Mouse (Mus musculus) ES-Bruce4 (cell line): Measurements from ENCODE around the gene Nacc2. TPM values are rescaled to one million over a fixed set of nuclear protein-coding genes. Genes with fewer than 3 reads are reported as not detected.

Experiments
- H3K27ac ChIP-seq: 2 replicates; pipeline ENCODE4 v1.5.1; 2012; ENCODE audit warnings: low read length, inconsistent platforms; ENCODE audit not compliant: insufficient read depth
- H3K27me3 ChIP-seq: 2 replicates; pipeline ENCODE4 v1.6.1; 2012; ENCODE audit warnings: mild to moderate bottlenecking, low read length, inconsistent platforms; ENCODE audit not compliant: control insufficient read depth, poor library complexity, insufficient read depth, severe bottlenecking
- H3K36me3 ChIP-seq: 2 replicates; pipeline ENCODE4 v1.6.1; 2012; ENCODE audit warnings: inconsistent platforms, mild to moderate bottlenecking, low read length, moderate library complexity; ENCODE audit not compliant: control insufficient read depth, poor library complexity, insufficient read depth, severe bottlenecking
- H3K4me1 ChIP-seq: one replicate; pipeline ENCODE4 v1.8.1; 2011; ENCODE audit warnings: low read length; ENCODE audit not compliant: control insufficient read depth, insufficient read depth
- H3K4me3 ChIP-seq: 2 replicates; pipeline ENCODE4 v1.5.1; 2011; ENCODE audit warnings: low read depth, mild to moderate bottlenecking, low read length
- H3K9ac ChIP-seq: 2 replicates; pipeline ENCODE4 v1.6.1; 2012; ENCODE audit warnings: low read depth, mild to moderate bottlenecking, inconsistent platforms; ENCODE audit not compliant: poor library complexity, severe bottlenecking
- H3K9me3 ChIP-seq: replicated peaks from 2 replicates; pipeline ENCODE4 v1.6.1; 2012; ENCODE audit warnings: mild to moderate bottlenecking, low read length, inconsistent platforms; ENCODE audit not compliant: control insufficient read depth, poor library complexity, insufficient read depth, severe bottlenecking
- CTCF ChIP-seq: IDR thresholded peaks from one replicate; pipeline ENCODE4 v1.8.1; 2011; ENCODE audit warnings: low read depth, low read length
- EP300 ChIP-seq: IDR thresholded peaks from 2 replicates; pipeline ENCODE4 v1.6.1; 2011; ENCODE audit warnings: low read depth, low read length; ENCODE audit not compliant: insufficient read depth
- POLR2A ChIP-seq: IDR thresholded peaks from one replicate; pipeline ENCODE4 v1.8.1; 2011; ENCODE audit warnings: low read length; ENCODE audit not compliant: insufficient read depth
- polyA plus RNA-seq: library from polyadenylated mRNA; stranded (reverse); fragments of >200 nt; gene quantifications from 2 replicates; pipeline ENCODE4 v1.2.4, GENCODE M21; 2011; ENCODE audit warnings: low read depth; ENCODE audit not compliant: missing spikeins, insufficient read depth, insufficient read length

The Nacc2 gene
- polyA plus RNA-seq, 1 experiment: 4.0 TPM

- Histone ChIP-seq H3K27me3 (no peaks in the 10 kb centered on the region), H3K27ac (no peak overlapping the region), H3K4me3 (no peak overlapping the region), H3K36me3 (no peaks in the 10 kb centered on the region), H3K9ac (no peak overlapping the region), H3K4me1 (no peaks in the 10 kb centered on the region), H3K9me3 (no peaks in the 10 kb centered on the region)
- TF ChIP-seq CTCF (no peak), POLR2A (no peak), EP300 (no peak)
Measured at GRCm38 (mm10) chr2:26156191-26156977, 33.4 kb upstream of the Nacc2 start.

- H3K27me3 ChIP-seq: no peaks in the 10 kb centered on the region
- no peaks in the 10 kb centered on the region for H3K9me3 ChIP-seq
- no peak overlapping the region for H3K4me3 ChIP-seq
- H3K36me3 ChIP-seq: no peaks in the 10 kb centered on the region
- H3K9ac ChIP-seq: no peak overlapping the region
- no peaks in the 10 kb centered on the region for H3K4me1 ChIP-seq
- H3K27ac ChIP-seq: no peak overlapping the region
- TF ChIP-seq CTCF (no peak), EP300 (no peak), POLR2A (no peak)
Measured at GRCm38 (mm10) chr2:26155737-26156136, 32.7 kb upstream of the Nacc2 start.

- Histone ChIP-seq H3K36me3 (no peaks in the 10 kb centered on the region), H3K9me3 (no peaks in the 10 kb centered on the region), H3K27me3 (no peaks in the 10 kb centered on the region), H3K27ac (no peak overlapping the region), H3K9ac (no peak overlapping the region), H3K4me1 (no peaks in the 10 kb centered on the region), H3K4me3 (no peak overlapping the region)
- TF ChIP-seq POLR2A: no peak
- TF ChIP-seq CTCF: no peak
- TF ChIP-seq EP300: no peak
Measured at GRCm38 (mm10) chr2:26154586-26154985, 31.6 kb upstream of the Nacc2 start.

GRCm38 (mm10) chr2:26153909-26154340 is 30.9 kb upstream of the Nacc2 start:
- TF ChIP-seq CTCF (peak; percentile 23), EP300 (no peak), POLR2A (no peak)
- no peaks in the 10 kb centered on the region for H3K9me3 ChIP-seq
- no peaks in the 10 kb centered on the region for H3K36me3 ChIP-seq
- H3K4me3 ChIP-seq: no peak overlapping the region
- no peak overlapping the region for H3K9ac ChIP-seq
- no peaks in the 10 kb centered on the region for H3K27me3 ChIP-seq
- H3K4me1 ChIP-seq: no peaks in the 10 kb centered on the region
- H3K27ac ChIP-seq: no peak overlapping the region

GRCm38 (mm10) chr2:26153295-26153694 is 30.3 kb upstream of the Nacc2 start:
- Histone ChIP-seq H3K4me1 (no peaks in the 10 kb centered on the region), H3K4me3 (no peak overlapping the region), H3K27ac (no peak overlapping the region), H3K27me3 (no peaks in the 10 kb centered on the region), H3K9me3 (no peaks in the 10 kb centered on the region), H3K36me3 (no peaks in the 10 kb centered on the region), H3K9ac (no peak overlapping the region)
- TF ChIP-seq EP300 (no peak), CTCF (peak; percentile 83)

- Histone ChIP-seq H3K4me3 (no peak overlapping the region), H3K9me3 (no peaks in the 10 kb centered on the region), H3K27me3 (no peaks in the 10 kb centered on the region), H3K9ac (no peak overlapping the region), H3K27ac (no peak overlapping the region), H3K36me3 (no peaks in the 10 kb centered on the region), H3K4me1 (no peaks in the 10 kb centered on the region)
- no peak for TF ChIP-seq EP300
- no peak for TF ChIP-seq CTCF
- no peak for TF ChIP-seq POLR2A
Measured at GRCm38 (mm10) chr2:26147706-26148370, 24.8 kb upstream of the Nacc2 start.
